Mouse (Mus musculus) kidney, postnatal 0 days (tissue): ENCODE results near the gene Gins2. TPM values are rescaled to one million over a fixed set of nuclear protein-coding genes. Genes with fewer than 3 reads are reported as not detected.

Experiments
- ATAC-seq: fragments of 200-750 bp; cut with Nextera tagmentation; replicated peaks from 2 replicates; pipeline ENCODE4 v1.8.0; 2017; ENCODE audit warnings: low read depth, moderate number of reproducible peaks, moderate TSS enrichment, moderate library complexity; ENCODE audit not compliant: low FRiP score
- DNase-seq: peaks from one replicate; pipeline ENCODE4 v3.0.0-alpha.2; 2016; ENCODE audit warnings: low spot score
- H3K27ac ChIP-seq: fragments of 300-500 bp; sonication (generic); 2 replicates; pipeline ENCODE4 v1.5.1; 2014; ENCODE audit warnings: mild to moderate bottlenecking
- H3K27me3 ChIP-seq: fragments of 300-500 bp; sonication (generic); 2 replicates; pipeline ENCODE4 v1.6.1; 2014; ENCODE audit warnings: low read length, mixed read lengths; ENCODE audit not compliant: insufficient read depth
- H3K36me3 ChIP-seq: fragments of 300-500 bp; sonication (generic); 2 replicates; pipeline ENCODE4 v1.6.1; 2014; ENCODE audit warnings: low read length, mixed read lengths; ENCODE audit not compliant: insufficient read depth
- H3K4me1 ChIP-seq: fragments of 300-500 bp; sonication (generic); replicated peaks from 2 replicates; pipeline ENCODE4 v1.6.1; 2014; ENCODE audit warnings: antibody characterized with exemption, low read length, mixed read lengths; ENCODE audit not compliant: insufficient read depth
- H3K4me2 ChIP-seq: fragments of 300-500 bp; sonication (generic); 2 replicates; pipeline ENCODE4 v1.6.1; 2014; ENCODE audit warnings: mild to moderate bottlenecking, low read length, moderate library complexity, mixed read lengths
- H3K4me3 ChIP-seq: fragments of 300-500 bp; sonication (generic); replicated peaks from 2 replicates; pipeline ENCODE4 v1.5.1; 2014; ENCODE audit warnings: low read depth, low read length
- H3K9ac ChIP-seq: fragments of 300-500 bp; sonication (generic); 2 replicates; pipeline ENCODE4 v1.6.1; 2014; ENCODE audit warnings: low read depth, low read length
- H3K9me3 ChIP-seq: fragments of 300-500 bp; sonication (generic); replicated peaks from 2 replicates; pipeline ENCODE4 v1.6.1; 2016; ENCODE audit warnings: low read length, inconsistent platforms, mixed read lengths
- CTCF ChIP-seq: IDR thresholded peaks from 2 replicates; pipeline ENCODE4 v1.5.1; 2016; ENCODE audit warnings: antibody characterized with exemption, low read depth, mild to moderate bottlenecking, moderate library complexity
- WGBS: fragments of 180-500 bp; shearing (Covaris S2); extraction: QIAGEN DNeasy Blood & Tissue Kit; methylation state at CpG from one replicate; pipeline ENCODE4 v1.1.7; 2014; 5-methylcytosine and 5-hydroxymethylcytosine counted together
- polyA plus RNA-seq: library from polyadenylated mRNA; unstranded; fragments of >200 nt; fragmentation: Nextera tagmentation; extraction: Ambion mirVana; gene quantifications from 2 replicates; pipeline ENCODE4 v1.2.1, GENCODE M21; 2015

Gene Gins2
- polyA plus RNA-seq, 1 experiment from 2014 or later = 54.0 TPM

DNA sequence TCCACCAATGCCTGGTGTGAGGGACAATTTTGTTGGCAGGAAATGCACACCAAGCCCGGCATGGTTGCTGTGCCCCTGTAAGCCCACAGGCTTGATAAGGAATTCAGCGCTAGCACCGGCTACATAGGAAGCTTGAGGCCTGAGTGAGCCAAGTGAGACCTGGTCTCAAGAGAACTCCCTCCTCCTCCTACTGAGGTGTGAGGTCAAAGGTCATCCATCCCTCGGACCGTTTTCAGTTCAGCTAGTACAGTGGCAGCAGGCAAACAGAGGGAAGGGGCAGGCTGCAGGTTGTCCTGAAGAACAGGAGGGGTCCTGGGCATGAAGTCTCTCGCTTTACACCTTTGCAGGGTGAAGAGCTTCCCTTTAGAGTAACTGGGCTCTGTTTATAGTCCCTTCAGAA lies 41.7 kb upstream of the Gins2 start:
- no peaks in the 10 kb centered on the region for H3K9me3 ChIP-seq
- no peak overlapping the region for H3K4me3 ChIP-seq
- H3K27me3 ChIP-seq = no peaks in the 10 kb centered on the region
- no peak for TF ChIP-seq CTCF
- no peaks in the 10 kb centered on the region for H3K36me3 ChIP-seq
- peaks cover 8% of the 10 kb centered on the region for H3K4me1 ChIP-seq
- no peak overlapping the region for H3K4me2 ChIP-seq
- 48% methylated on average over 6 of the region's 6 CpGs for WGBS
- H3K9ac ChIP-seq = no peak overlapping the region
- H3K27ac ChIP-seq = no peak overlapping the region
- no peak for DNase-seq
- ATAC-seq = no peak

DNA sequence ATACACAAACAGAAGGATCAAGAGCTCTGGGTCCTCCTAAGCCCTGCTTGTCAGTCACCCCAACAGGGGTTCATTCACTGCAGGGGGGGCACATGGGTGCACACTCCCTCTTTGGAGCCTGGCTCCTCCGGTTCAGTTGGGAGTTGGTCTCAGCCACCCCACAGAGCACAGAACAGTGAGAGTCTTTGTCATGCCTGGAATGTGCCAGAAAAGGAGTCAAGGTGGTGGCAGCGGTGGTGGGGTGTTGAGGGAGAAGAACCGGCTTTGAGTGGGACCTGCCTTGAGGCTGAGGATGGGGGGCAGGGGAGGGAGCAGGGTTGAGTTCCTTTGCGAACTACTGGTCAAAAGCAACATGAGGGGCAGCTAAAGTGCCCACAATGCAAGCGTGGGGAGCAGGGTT lies 40.9 kb upstream of the Gins2 start:
- no peaks in the 10 kb centered on the region for H3K36me3 ChIP-seq
- H3K27ac ChIP-seq = no peak overlapping the region
- H3K4me3 ChIP-seq = no peak overlapping the region
- 59% methylated on average over 5 of the region's 5 CpGs for WGBS
- DNase-seq (no peak), ATAC-seq (no peak)
- H3K4me2 ChIP-seq = no peak overlapping the region
- H3K9me3 ChIP-seq = no peaks in the 10 kb centered on the region
- H3K27me3 ChIP-seq = no peaks in the 10 kb centered on the region
- no peak overlapping the region for H3K9ac ChIP-seq
- H3K4me1 ChIP-seq = peaks cover 8% of the 10 kb centered on the region
- no peak for TF ChIP-seq CTCF

DNA sequence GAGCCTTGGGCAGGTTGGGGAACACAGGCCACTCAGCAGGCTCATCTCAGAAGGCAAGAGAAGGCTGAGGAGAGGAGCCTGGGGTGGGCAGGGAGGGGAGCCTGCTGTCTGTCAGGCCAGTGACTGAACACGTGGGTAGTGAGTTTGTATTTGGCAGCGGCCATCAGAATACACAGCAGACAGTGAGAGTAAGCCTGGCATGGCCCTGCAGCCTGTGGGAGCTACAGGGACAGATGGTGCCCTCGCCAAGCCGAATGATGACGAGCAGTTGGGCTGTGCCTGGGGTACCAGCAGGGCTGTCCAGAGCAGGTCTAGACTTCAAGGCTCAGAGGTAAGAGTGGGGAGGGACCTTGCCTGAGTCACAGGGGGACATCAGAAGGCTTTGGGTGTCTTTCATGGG lies 38.2 kb upstream of the Gins2 start:
- Histone ChIP-seq H3K36me3 (no peaks in the 10 kb centered on the region), H3K4me2 (no peak overlapping the region), H3K27me3 (no peaks in the 10 kb centered on the region), H3K9me3 (no peaks in the 10 kb centered on the region), H3K27ac (no peak overlapping the region), H3K9ac (no peak overlapping the region), H3K4me1 (0 out of 2 replicates have a peak, but pooled peaks cover 6% of the 10 kb centered on the region), H3K4me3 (no peak overlapping the region)
- WGBS = 89% methylated on average over 5 of the region's 5 CpGs
- ATAC-seq (no peak), DNase-seq (no peak)
- no peak for TF ChIP-seq CTCF

DNA sequence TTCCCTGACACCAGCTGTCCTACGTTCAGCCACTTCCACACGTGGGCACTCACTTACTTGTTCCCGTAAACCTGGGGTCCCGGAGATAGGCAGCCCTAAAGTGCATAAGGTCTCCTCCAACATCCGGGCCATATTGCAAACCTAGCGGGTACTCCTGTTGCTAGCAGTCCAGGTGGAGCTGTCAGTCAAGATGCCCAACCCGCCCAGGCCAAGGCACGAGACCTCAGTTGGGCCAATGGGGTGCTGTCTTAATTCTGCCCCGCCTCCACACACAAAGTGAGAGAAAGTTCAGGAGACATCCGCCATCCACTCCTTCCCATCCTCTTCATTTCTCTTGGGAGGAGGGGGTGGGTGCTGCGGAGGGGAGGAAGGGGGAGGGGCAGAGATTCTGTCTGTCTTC lies 37.4 kb upstream of the Gins2 start:
- Histone ChIP-seq H3K36me3 (no peaks in the 10 kb centered on the region), H3K4me2 (no peak overlapping the region), H3K4me3 (no peak overlapping the region), H3K27ac (no peak overlapping the region), H3K9me3 (no peaks in the 10 kb centered on the region), H3K9ac (no peak overlapping the region), H3K4me1 (0 out of 2 replicates have a peak, but pooled peaks cover 6% of the 10 kb centered on the region), H3K27me3 (no peaks in the 10 kb centered on the region)
- ATAC-seq (no peak), DNase-seq (no peak)
- no peak for TF ChIP-seq CTCF
- 73% methylated on average over 11 of the region's 11 CpGs for WGBS

DNA sequence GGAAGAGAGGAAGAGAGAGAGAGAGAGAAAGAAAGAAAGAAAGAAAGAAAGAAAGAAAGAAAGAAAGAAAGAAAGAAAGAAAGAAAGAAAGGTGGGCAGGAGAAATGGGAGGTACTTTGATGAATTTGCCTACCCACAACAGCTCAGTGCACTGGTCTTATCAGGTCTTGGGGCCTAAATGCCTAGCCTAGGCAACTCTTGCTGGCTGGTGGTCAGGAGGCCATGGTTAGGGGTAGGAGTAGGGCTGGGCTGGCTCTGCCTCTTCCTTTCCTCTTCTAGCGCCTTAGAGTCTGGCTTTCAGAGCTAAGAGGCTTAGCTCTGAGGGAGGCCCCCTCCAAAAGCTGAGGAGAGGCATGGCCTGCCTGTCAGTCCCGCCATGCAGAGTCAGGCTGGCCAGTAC lies 34.5 kb upstream of the Gins2 start:
- Histone ChIP-seq H3K36me3 (no peaks in the 10 kb centered on the region), H3K9me3 (no peaks in the 10 kb centered on the region), H3K4me1 (0 out of 2 replicates have a peak, but pooled peaks cover 6% of the 10 kb centered on the region), H3K27ac (no peak overlapping the region), H3K4me2 (no peak overlapping the region), H3K27me3 (no peaks in the 10 kb centered on the region), H3K9ac (no peak overlapping the region), H3K4me3 (no peak overlapping the region)
- 57% methylated on average over 2 of the region's 2 CpGs for WGBS
- TF ChIP-seq CTCF = no peak
- no peak for DNase-seq
- ATAC-seq = no peak

DNA sequence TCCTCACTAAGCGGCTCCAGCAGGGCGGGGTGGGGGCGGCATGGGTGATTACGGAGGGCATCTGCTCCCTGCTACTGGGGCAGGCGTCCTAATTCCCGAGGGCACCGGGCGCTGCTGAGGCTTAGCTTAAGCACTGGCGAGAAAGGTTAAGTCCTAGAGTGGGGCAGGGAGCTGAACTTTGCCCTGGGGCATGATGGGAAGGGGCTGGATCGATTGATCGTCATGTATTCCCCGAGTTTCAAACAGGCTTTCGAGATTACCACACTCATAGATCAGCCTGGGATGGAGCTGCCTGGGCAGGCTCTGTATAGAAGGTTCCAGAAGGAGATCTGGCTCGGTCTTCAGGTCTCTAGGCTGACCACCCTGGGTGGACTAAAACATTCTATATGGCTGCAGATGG lies 33.1 kb upstream of the Gins2 start:
- Histone ChIP-seq H3K27ac (no peak overlapping the region), H3K4me1 (0 out of 2 replicates have a peak, but pooled peaks cover 6% of the 10 kb centered on the region), H3K27me3 (no peaks in the 10 kb centered on the region), H3K4me3 (no peak overlapping the region), H3K36me3 (no peaks in the 10 kb centered on the region), H3K9me3 (no peaks in the 10 kb centered on the region), H3K4me2 (no peak overlapping the region), H3K9ac (no peak overlapping the region)
- no peak for TF ChIP-seq CTCF
- WGBS = 82% methylated on average over 14 of the region's 14 CpGs
- DNase-seq (no peak), ATAC-seq (no peak)

DNA sequence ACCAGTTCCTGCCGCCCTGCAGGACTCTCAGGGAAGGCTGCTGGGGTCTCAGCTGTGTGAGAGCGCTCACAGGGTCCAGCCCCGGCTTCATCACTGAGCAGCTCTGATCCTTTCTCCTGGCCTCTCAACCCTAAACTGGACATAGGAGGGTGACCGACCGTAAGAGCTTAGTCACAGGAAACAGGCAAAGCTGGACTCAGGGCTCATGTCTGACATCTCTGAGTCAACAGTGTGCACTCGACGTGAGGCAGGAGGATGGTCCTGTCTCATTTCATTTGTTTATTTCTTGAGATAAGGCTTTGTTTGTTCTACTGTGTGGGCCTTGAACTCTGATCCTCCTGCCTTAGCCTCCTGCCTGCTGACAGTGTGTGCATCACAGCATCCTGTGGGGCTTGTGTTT lies 31.3 kb upstream of the Gins2 start:
- Histone ChIP-seq H3K4me2 (no peak overlapping the region), H3K9ac (no peak overlapping the region), H3K4me3 (no peak overlapping the region), H3K36me3 (no peaks in the 10 kb centered on the region), H3K27me3 (no peaks in the 10 kb centered on the region), H3K27ac (no peak overlapping the region), H3K9me3 (no peaks in the 10 kb centered on the region), H3K4me1 (0 out of 2 replicates have a peak, but pooled peaks cover 6% of the 10 kb centered on the region)
- 49% methylated on average over 7 of the region's 7 CpGs for WGBS
- ATAC-seq (no peak), DNase-seq (no peak)
- TF ChIP-seq CTCF = no peak
